Mouse (Mus musculus) gastrocnemius, postnatal 25 days (tissue): ENCODE results near the gene Gsk3a. TPM values are rescaled to one million over a fixed set of nuclear protein-coding genes. Genes with fewer than 3 reads are reported as not detected.

Source experiments
- DNase-seq: peaks from one replicate; pipeline ENCODE4 v3.0.0; 2022
- microRNA-seq, 2 experiments: library from miRNA; unstranded; fragments of <30 nt; microRNA quantifications; one replicate each; pipeline ENCODE4 v1.2.0; 2021; ENCODE audit warnings: borderline replicate concordance in 2 of 2
- total RNA-seq, 2 experiments: library from RNA; stranded (reverse); gene quantifications; 1 replicate in 1 of 2; 2 replicates in 1 of 2; pipeline ENCODE4 v1.2.3; 2021

Gene Gsk3a
- total RNA-seq, 2 experiments from 2014 or later: 59.5 to 66.2 TPM

- DNase-seq: peak; percentile 72
Measured at GRCm38 (mm10) chr7:25187662-25188650, 49.7 kb downstream of the Gsk3a start.

DNA sequence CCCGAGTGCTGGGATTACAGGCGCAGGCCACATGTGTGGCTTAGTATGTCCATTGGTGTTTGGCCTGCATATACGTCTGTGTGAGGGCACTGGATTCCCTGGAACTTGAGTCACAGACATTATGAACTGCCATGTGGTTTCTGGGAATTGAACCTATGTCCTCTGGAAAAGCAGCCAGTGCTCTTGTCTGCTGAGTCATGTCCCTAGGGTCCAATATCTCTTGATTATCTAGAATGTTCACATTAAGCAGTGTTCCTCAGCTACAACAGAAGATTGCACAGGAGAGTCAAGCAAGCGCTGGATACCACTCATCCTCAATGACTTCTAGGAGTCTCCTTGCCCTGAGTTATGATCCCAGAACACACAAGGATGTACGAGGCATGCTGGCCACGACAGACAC is 53.6 kb downstream of the Gsk3a start:
- DNase-seq: no peak

DNA sequence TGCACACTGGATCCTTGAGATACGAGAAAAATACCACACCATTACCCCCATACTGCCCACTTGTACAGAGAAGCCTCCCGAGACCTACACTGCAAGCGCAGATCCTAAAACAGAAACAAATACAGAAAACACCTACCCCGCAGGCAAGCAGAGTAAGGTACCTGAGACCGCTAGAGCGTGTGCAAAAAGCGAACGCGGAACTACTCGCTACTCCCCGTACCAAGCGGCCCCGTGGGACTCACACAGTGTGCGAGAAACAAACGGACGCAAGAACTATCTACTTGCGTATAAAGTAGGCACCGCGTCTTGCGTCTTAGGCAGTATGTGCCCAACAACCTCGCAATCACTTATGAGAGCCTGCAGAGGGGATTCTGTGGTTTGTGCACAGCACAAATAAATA is 55.8 kb downstream of the Gsk3a start:
- no peak for DNase-seq

GRCm38 (mm10) chr7:25181331-25181790 is 56.3 kb downstream of the Gsk3a start:
- no peak for DNase-seq

GRCm38 (mm10) chr7:25180512-25180911 is 57.1 kb downstream of the Gsk3a start:
- no peak for DNase-seq

DNA sequence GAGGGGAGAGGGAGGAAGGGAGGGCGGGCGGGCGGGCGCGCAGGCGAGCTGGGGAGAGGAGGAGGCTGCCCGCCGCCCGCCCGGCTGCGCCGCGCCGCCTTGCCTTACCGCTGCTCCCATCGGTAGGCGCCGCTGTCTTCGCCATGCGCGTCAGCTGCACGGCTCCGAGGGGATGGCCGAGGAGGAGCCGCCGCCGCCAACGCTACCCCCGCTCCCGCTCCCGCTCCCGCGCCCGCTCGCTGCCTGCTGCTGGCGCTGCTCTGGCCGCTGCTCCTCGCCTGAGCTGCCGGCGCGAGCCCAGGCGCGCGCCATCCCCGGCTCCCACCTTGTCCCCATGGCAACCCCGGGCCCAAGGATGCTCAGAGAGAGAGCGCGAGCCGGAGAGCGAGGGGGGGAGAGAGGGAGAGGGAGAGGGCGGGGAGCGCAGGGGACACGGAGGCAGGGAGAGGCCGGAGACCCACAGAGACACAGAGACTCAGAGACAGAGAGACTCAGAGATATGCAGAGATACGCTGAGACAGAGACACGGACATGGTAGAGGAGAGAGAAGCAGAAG is 58.0 kb downstream of the Gsk3a start, which contains the start of gene Pou2f2:
Pou2f2 (minus strand) TSS at position 121 of the 556 bp plus-strand sequence.
- peak; percentile 61 for DNase-seq

DNA sequence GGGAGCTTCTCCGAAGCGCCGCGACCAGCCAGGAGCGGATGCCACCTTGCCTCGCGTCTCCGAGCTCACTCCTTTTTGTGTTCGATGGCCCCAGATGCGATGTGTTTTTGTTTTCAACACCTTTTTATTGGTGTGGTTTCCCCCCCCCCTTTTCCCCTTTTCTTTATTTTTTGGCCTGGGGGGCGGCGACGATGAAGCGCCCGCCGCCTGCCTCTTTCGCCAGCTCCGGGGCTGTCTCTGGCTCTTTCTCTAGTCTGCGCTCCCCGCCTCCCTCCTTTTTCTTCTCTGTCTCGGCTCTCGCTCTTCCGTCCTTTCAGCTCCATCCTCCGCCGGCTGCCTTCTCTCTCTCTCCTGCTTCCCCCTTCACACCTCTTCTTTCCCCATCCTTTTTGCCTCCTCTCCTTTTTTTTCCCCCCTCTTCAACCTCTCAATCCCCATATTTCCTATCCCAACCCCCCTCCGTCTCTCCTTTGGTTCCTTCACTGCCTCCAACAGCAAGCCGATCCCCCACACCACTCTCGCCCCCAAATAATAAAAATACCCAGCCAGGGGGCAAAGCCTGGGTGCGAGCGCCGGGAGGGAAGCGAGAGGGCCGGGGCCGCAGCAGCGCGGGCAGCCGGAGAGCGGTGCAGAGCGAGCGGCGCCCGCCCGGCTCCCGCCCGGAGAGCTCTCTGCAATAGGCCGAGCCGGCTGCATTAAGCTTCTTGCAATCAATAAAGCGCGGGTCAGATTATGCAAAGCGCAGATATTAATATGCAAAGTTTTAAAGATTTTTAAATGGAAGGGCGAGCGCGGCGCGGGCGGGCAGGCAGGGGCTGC is 58.7 kb downstream of the Gsk3a start:
- no peak for DNase-seq

- no peak for DNase-seq
Measured at GRCm38 (mm10) chr7:25178317-25178716, 59.3 kb downstream of the Gsk3a start.

Small RNA genes lying within 50 kb of the gene (microRNA-seq; reads per million reads assigned to microRNA genes)
- 0 reads per million in 2 experiments for gene Mir7048

Other genes starting within 250 kb of the Gsk3a start
- gene Atp1a3, start 231.9 kb downstream of the Gsk3a start, total RNA-seq: under 1 TPM in 1 of 2 experiments, not detected in 1; 0.46 TPM
- gene Grik5, start 165.5 kb downstream of the Gsk3a start, total RNA-seq: 1 to 10 TPM; 2.3 to 2.7 TPM
- 1 to 10 TPM; 6.1 to 6.3 TPM for gene Zfp574, start 165.3 kb downstream of the Gsk3a start, total RNA-seq
- under 1 TPM; 0.08 to 0.21 TPM for gene Pou2f2, start 58.1 kb downstream of the Gsk3a start, total RNA-seq
- 1 to 10 TPM; 7.2 to 7.9 TPM for gene Dedd2, start 17.2 kb downstream of the Gsk3a start, total RNA-seq
- 1 to 10 TPM; 4.6 to 5.2 TPM for gene Zfp526, start 16.4 kb downstream of the Gsk3a start, total RNA-seq
- 1 to 10 TPM; 5.8 to 7.2 TPM for gene Erf, start 12.9 kb upstream of the Gsk3a start, total RNA-seq
- gene Cic, start 29.9 kb upstream of the Gsk3a start, total RNA-seq: 10 to 100 TPM; 29.0 to 30.4 TPM
- 1 to 10 TPM; 1.4 to 1.5 TPM for gene Pafah1b3, start 60.1 kb upstream of the Gsk3a start, total RNA-seq
- not detected for gene Prr19, start 63.6 kb upstream of the Gsk3a start, total RNA-seq
- not detected for gene Tmem145, start 68.3 kb upstream of the Gsk3a start, total RNA-seq
- 10 to 100 TPM; 15.5 to 18.7 TPM for gene Megf8, start 79.3 kb upstream of the Gsk3a start, total RNA-seq
- gene Cnfn, start 131.9 kb upstream of the Gsk3a start, total RNA-seq: not detected
- gene Lipe, start 160.9 kb upstream of the Gsk3a start, total RNA-seq: 10 to 100 TPM; 12.8 to 42.6 TPM
- gene Cxcl17, start 175.0 kb upstream of the Gsk3a start, total RNA-seq: not detected
- gene Ceacam1, start 239.8 kb upstream of the Gsk3a start, total RNA-seq: 1 to 10 TPM; 4.1 to 5.2 TPM